Mouse (Mus musculus): Measurements from ENCODE around the gene Dis3. TPM values are rescaled to one million over a fixed set of nuclear protein-coding genes. Genes with fewer than 3 reads are reported as not detected.
"Not testable (repeated sequence)": the region's sequence is repeated elsewhere in the genome, so short reads cannot be mapped to it uniquely, and the experiment has no call there.

The Dis3 gene
- polyA plus RNA-seq, 1 experiment from 2014 or later = 33.5 TPM

- H3K4me2 ChIP-seq = no peak overlapping the region
- no peak overlapping the region for H3K9ac ChIP-seq
- WGBS = 72% methylated on average over 4 of the region's 4 CpGs
- H3K4me1 ChIP-seq (replicated peaks) = peaks cover 2% of the 10 kb centered on the region
- H3K27ac ChIP-seq (ENCODE audit: poor library complexity, severe bottlenecking) = no peak overlapping the region
- no peaks in the 10 kb centered on the region for H3K9me3 ChIP-seq (replicated peaks)
- ATAC-seq (ENCODE audit: insufficient number of reproducible peaks, low FRiP score) = no peak
- H3K27me3 ChIP-seq (replicated peaks) = no peaks in the 10 kb centered on the region
- no peak overlapping the region for H3K4me3 ChIP-seq
- H3K36me3 ChIP-seq = peaks cover 49% of the 10 kb centered on the region
Observed at GRCm38 (mm10) chr14:99036039-99036438, 63.5 kb downstream of the Dis3 start.

- ATAC-seq (ENCODE audit: insufficient number of reproducible peaks, low FRiP score); H3K4me3 ChIP-seq; H3K9ac ChIP-seq; H3K4me1 ChIP-seq (replicated peaks); H3K27ac ChIP-seq (ENCODE audit: poor library complexity, severe bottlenecking); H3K27me3 ChIP-seq (replicated peaks); H3K4me2 ChIP-seq; H3K9me3 ChIP-seq (replicated peaks): not testable (repeated sequence)
- H3K36me3 ChIP-seq = peaks cover 49% of the 10 kb centered on the region
- WGBS = 89% methylated on average over 8 of the region's 8 CpGs
Observed at GRCm38 (mm10) chr14:99034851-99035250, 64.7 kb downstream of the Dis3 start.

- 85% methylated on average over 5 of the region's 5 CpGs for WGBS
- peaks cover 7% of the 10 kb centered on the region for H3K4me1 ChIP-seq (replicated peaks)
- no peaks in the 10 kb centered on the region for H3K9me3 ChIP-seq (replicated peaks)
Observed at GRCm38 (mm10) chr14:99032596-99032995, 67.0 kb downstream of the Dis3 start.

GRCm38 (mm10) chr14:99031337-99031873 lies 68.2 kb downstream of the Dis3 start:
- ATAC-seq (ENCODE audit: insufficient number of reproducible peaks, low FRiP score) = no peak
- Histone ChIP-seq H3K9me3 (replicated peaks) (peaks cover 5% of the 10 kb centered on the region; the same call in 1 of the 2 replicates), H3K27ac (ENCODE audit: poor library complexity, severe bottlenecking) (no peak overlapping the region), H3K4me1 (replicated peaks) (peaks cover 7% of the 10 kb centered on the region), H3K36me3 (peaks cover 27% of the 10 kb centered on the region), H3K9ac (no peak overlapping the region), H3K4me2 (no peak overlapping the region), H3K27me3 (replicated peaks) (no peaks in the 10 kb centered on the region), H3K4me3 (no peak overlapping the region)
- 84% methylated on average over 5 of the region's 5 CpGs for WGBS

More at GRCm38 (mm10) chr14:99032596-99032995, 67.0 kb downstream of the Dis3 start:
- H3K27me3 ChIP-seq (replicated peaks) = no peaks in the 10 kb centered on the region
- H3K36me3 ChIP-seq = peaks cover 31% of the 10 kb centered on the region
- no peak overlapping the region for H3K27ac ChIP-seq (ENCODE audit: poor library complexity, severe bottlenecking)
- H3K4me2 ChIP-seq = no peak overlapping the region
- no peak for ATAC-seq (ENCODE audit: insufficient number of reproducible peaks, low FRiP score)
- no peak overlapping the region for H3K4me3 ChIP-seq
- H3K9ac ChIP-seq = no peak overlapping the region

GRCm38 (mm10) chr14:99029987-99030386 lies 69.6 kb downstream of the Dis3 start:
- no peak overlapping the region for H3K27ac ChIP-seq (ENCODE audit: poor library complexity, severe bottlenecking)
- H3K36me3 ChIP-seq = peaks cover 22% of the 10 kb centered on the region
- H3K27me3 ChIP-seq (replicated peaks) = no peaks in the 10 kb centered on the region
- ATAC-seq (ENCODE audit: insufficient number of reproducible peaks, low FRiP score) = no peak
- no peak overlapping the region for H3K4me2 ChIP-seq
- H3K9ac ChIP-seq = no peak overlapping the region
- WGBS = 56% methylated on average over 5 of the region's 5 CpGs
- H3K9me3 ChIP-seq (replicated peaks) = peaks cover 6% of the 10 kb centered on the region; the same call in 1 of the 2 replicates
- H3K4me1 ChIP-seq (replicated peaks) = peaks cover 7% of the 10 kb centered on the region
- no peak overlapping the region for H3K4me3 ChIP-seq

Other genes with a start within 250 kb of the Dis3 start
- 0.87 and 1.1 TPM in 2 replicates for gene Rpl36a-ps1, start 105.5 kb downstream of the Dis3 start, polyA plus RNA-seq (2016; fragmentation: Nextera tagmentation; extraction: Ambion mirVana)
- 104 and 105 TPM in 2 replicates for gene Mzt1, start 53.6 kb downstream of the Dis3 start, polyA plus RNA-seq (2016; fragmentation: Nextera tagmentation; extraction: Ambion mirVana)
- 47.0 and 48.5 TPM in 2 replicates for gene Bora, start 53.5 kb downstream of the Dis3 start, polyA plus RNA-seq (2016; fragmentation: Nextera tagmentation; extraction: Ambion mirVana)
- 17.6 and 17.9 TPM in 2 replicates for gene Pibf1, start 346 bp downstream of the Dis3 start, polyA plus RNA-seq (2016; fragmentation: Nextera tagmentation; extraction: Ambion mirVana)
- gene Klf5, start 198.9 kb upstream of the Dis3 start, polyA plus RNA-seq (2016; fragmentation: Nextera tagmentation; extraction: Ambion mirVana) = 2.8 and 2.9 TPM in 2 replicates